Mouse (Mus musculus) heart, embryonic 15.5 days (tissue): ENCODE data around the gene Gfap. TPM values are rescaled to one million over a fixed set of nuclear protein-coding genes. Genes with fewer than 3 reads are reported as not detected.

Experiments
- polyA plus RNA-seq: library from polyadenylated mRNA; unstranded; fragments of >200 nt; fragmentation: Nextera tagmentation; extraction: Ambion mirVana; gene quantifications from 2 replicates; pipeline ENCODE4 v1.2.1, GENCODE M21; 2015

Gfap gene
- polyA plus RNA-seq, 1 experiment from 2014 or later, result 0.11 TPM

Other genes with a start within 250 kb of the Gfap start
- 0.45 and 0.57 TPM in 2 replicates for gene Meioc, start 237.2 kb downstream of the Gfap start, polyA plus RNA-seq
- 30.7 and 33.9 TPM in 2 replicates for gene Ccdc43, start 203.1 kb downstream of the Gfap start, polyA plus RNA-seq
- 5.5 and 6.7 TPM in 2 replicates for gene Adam11, start 139.5 kb downstream of the Gfap start, polyA plus RNA-seq
- gene Gjc1, start 81.2 kb downstream of the Gfap start, polyA plus RNA-seq, result 46.6 and 48.5 TPM in 2 replicates
- 3.3 and 4.3 TPM in 2 replicates for gene Higd1b, start 65.1 kb downstream of the Gfap start, polyA plus RNA-seq
- 90.7 and 120 TPM in 2 replicates for gene Eftud2, start 19.9 kb downstream of the Gfap start, polyA plus RNA-seq
- 0.55 and 0.84 TPM in 2 replicates for gene Ccdc103, start 19.7 kb downstream of the Gfap start, polyA plus RNA-seq
- gene Fam187a, start 15.7 kb downstream of the Gfap start, polyA plus RNA-seq, result not detected in 2 replicates
- gene Kif18b, start 24.2 kb upstream of the Gfap start, polyA plus RNA-seq, result 5.2 and 7.9 TPM in 2 replicates
- 0.47 and 0.61 TPM in 2 replicates for gene C1ql1, start 45.8 kb upstream of the Gfap start, polyA plus RNA-seq
- gene Nmt1, start 127.3 kb upstream of the Gfap start, polyA plus RNA-seq, result 39.1 and 47.8 TPM in 2 replicates
- 64.8 and 89.4 TPM in 2 replicates for gene Dcakd, start 127.4 kb upstream of the Gfap start, polyA plus RNA-seq
- gene Plcd3, start 200.7 kb upstream of the Gfap start, polyA plus RNA-seq, result 11.0 and 11.8 TPM in 2 replicates
- gene Acbd4, start 200.8 kb upstream of the Gfap start, polyA plus RNA-seq, result 18.5 and 23.7 TPM in 2 replicates
- gene Hexim1, start 215.3 kb upstream of the Gfap start, polyA plus RNA-seq, result 2.6 and 3.0 TPM in 2 replicates
- 5.5 and 6.4 TPM in 2 replicates for gene Hexim2, start 231.5 kb upstream of the Gfap start, polyA plus RNA-seq